Mouse (Mus musculus): ENCODE measurements around the gene Oaf. TPM values are rescaled to one million over a fixed set of nuclear protein-coding genes. Genes with fewer than 3 reads are reported as not detected.
A peak's percentile ranks its signal among the peaks of the same experiment; 100 is the strongest.

Gene Oaf
- polyA plus RNA-seq, 1 experiment from 2014 or later, result 9.4 TPM

DNA sequence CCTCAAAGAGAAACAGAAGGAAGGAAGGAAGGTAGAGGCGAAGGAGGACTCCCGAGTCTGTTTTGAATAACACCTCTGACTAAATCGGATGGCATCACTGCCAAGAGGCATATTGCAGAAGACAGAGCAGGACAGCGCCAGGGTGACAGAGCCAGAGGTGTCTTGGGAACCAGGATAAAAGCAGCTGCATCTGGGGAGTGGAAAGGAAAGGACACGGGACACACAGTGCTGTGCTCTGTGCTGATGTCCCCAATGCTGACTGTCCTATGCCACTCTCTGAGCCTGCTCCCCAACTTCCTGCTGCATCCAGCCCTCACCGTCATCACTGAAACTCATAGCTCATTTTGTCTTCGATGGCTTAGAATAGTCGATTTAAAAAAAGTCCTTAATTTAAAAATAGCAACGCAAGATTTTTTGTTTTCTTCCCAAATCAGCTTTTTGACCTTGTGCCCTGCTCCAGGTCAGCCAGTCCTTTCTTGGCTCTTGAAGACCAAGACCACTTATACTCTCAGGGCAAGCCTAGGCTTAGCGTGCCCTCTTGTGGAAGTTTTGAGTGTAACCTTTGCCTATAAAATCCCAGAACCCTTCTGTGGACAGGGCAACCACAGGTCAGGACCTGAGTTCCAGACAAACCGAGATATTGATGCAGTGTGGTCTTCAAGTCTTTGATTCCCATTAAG is 28.8 kb downstream of the Oaf start:
- Histone ChIP-seq H3K4me1 (peaks cover 12% of the 10 kb centered on the region), H3K4me3 (replicated peaks) (no peak overlapping the region), H3K27ac (replicated peaks) (no peak overlapping the region), H3K36me3 (no peaks in the 10 kb centered on the region), H3K9me3 (replicated peaks) (no peaks in the 10 kb centered on the region), H3K4me2 (no peak overlapping the region; the same call in 1 of the 2 replicates), H3K27me3 (replicated peaks) (peaks cover 14% of the 10 kb centered on the region), H3K9ac (replicated peaks) (no peak overlapping the region)
- 33% methylated on average over 11 of the region's 11 CpGs for WGBS
- no peak for ATAC-seq (ENCODE audit: low FRiP score)

DNA sequence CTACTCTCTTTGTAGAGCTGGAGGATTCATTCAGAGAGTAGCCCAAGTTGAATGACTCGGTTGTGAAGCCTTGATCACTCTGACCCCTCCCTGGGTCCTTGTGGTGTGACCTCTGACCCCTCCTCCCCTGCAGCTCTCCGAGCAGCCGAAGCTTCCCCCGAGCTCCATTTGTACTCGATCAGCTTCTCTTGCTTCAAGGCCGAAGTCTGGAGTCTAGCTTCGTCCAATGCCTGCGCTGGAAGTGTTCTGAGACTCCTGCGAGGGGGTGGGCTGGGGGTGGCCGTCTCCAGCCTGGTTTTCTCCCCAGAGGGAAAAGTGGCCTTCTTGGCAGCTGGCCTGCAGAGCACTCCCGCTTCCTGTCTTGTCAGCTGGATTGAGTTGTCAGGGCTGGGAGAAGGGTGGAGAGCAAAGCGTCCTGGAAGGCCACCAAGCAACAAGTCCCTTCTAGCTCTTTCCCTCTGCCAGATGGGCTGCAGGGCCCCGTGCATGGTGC is 29.5 kb downstream of the Oaf start, which contains the start of gene Pou2f3:
Gene Pou2f3 (minus strand): TSS at position 180 of the 493 bp plus-strand sequence.
- H3K9ac ChIP-seq (replicated peaks), result no peak within 1 kb of the TSS
- 5% methylated on average over 13 of the region's 13 CpGs for WGBS
- H3K4me3 ChIP-seq (replicated peaks), result no peak within 1 kb of the TSS

GRCm38 (mm10) chr9:43206022-43206390 is 33.7 kb downstream of the Oaf start:
- no peaks in the 10 kb centered on the region for H3K36me3 ChIP-seq
- H3K27me3 ChIP-seq (replicated peaks), result peaks cover 50% of the 10 kb centered on the region
- peaks cover 22% of the 10 kb centered on the region for H3K4me1 ChIP-seq
- H3K9ac ChIP-seq (replicated peaks), result no peak overlapping the region; the same call in 1 of the 2 replicates
- H3K27ac ChIP-seq (replicated peaks), result no peak overlapping the region
- H3K4me2 ChIP-seq, result peak overlapping the region; percentile 64
- H3K9me3 ChIP-seq (replicated peaks), result no peaks in the 10 kb centered on the region
- H3K4me3 ChIP-seq (replicated peaks), result peak overlapping the region; percentile 31
- WGBS, result 5% methylated on average over 15 of the region's 15 CpGs
- no peak for ATAC-seq (ENCODE audit: low FRiP score)

More for the DNA sequence above, 29.5 kb downstream of the Oaf start, which contains the start of gene Pou2f3:
- H3K36me3 ChIP-seq, result no peaks in the 10 kb centered on the region
- H3K4me2 ChIP-seq, result peak within 1 kb of the TSS; percentile 19; the same call in 1 of the 2 replicates
- no peak within 1 kb of the TSS for H3K27ac ChIP-seq (replicated peaks)
- peaks cover 21% of the 10 kb centered on the region for H3K27me3 ChIP-seq (replicated peaks)
- ATAC-seq (ENCODE audit: low FRiP score), result no peak
- H3K9me3 ChIP-seq (replicated peaks), result no peaks in the 10 kb centered on the region
- H3K4me1 ChIP-seq, result peaks cover 18% of the 10 kb centered on the region

DNA sequence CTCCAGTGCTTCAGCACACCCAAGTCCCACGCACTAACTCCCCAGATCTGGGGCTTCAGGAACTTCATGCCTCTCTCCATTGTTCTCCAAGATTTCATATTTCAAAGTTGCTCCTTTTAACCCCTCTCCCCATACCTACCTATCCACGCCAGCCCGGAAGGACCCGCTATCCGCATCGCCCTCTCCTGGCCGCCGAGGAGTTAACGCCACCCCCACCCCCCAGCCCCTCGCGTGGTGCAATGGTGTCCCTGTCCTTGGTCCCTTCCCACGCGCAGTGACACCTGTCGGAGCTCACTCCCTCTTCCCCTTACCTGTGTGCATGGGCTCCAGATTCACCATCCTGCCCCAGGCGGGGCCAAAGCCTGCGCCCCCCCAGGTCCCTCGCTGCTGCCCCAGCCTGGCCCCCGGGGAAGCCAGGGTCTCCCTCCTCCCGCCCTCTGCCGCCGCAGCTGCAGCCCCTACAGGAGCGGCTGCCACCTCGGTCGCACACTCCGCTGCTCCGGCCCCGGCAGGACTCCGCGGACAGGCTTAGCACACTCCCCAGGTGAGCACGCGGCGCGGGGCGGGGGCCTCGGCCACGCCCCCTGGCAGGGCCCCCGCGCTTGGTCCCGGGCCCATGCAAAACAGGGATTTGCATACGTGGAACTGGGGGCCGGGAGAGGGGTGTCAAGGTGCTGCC is 34.2 kb downstream of the Oaf start:
- Histone ChIP-seq H3K4me3 (replicated peaks) (peak overlapping the region; percentile 31), H3K27ac (replicated peaks) (no peak overlapping the region), H3K9ac (replicated peaks) (no peak overlapping the region; the same call in 1 of the 2 replicates), H3K9me3 (replicated peaks) (no peaks in the 10 kb centered on the region), H3K36me3 (no peaks in the 10 kb centered on the region), H3K4me1 (peaks cover 18% of the 10 kb centered on the region), H3K4me2 (peak overlapping the region; percentile 64), H3K27me3 (replicated peaks) (peaks cover 55% of the 10 kb centered on the region)
- ATAC-seq (ENCODE audit: low FRiP score), result no peak
- WGBS, result 2% methylated on average over 41 of the region's 41 CpGs

DNA sequence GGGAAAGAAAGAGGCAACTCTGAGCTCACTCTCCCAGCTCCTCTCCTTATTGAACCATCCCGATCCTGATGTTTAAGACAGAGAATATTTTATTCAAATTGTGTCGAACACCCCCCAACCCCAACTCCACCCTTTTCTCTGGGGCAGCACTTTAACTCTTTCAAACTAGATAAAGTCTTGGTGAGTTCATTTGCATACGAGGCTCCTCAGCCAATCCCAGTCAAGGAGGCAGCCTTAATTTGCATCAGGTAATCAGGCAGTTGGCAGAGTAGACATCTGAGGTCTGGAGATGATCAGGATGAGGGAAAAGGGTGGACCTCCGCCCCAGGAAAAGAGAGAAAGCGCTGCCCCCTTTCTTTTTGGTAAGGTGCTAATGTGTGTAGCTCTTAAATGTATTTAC is 39.5 kb downstream of the Oaf start:
- Histone ChIP-seq H3K9me3 (replicated peaks) (no peaks in the 10 kb centered on the region), H3K4me2 (no peak overlapping the region), H3K4me3 (replicated peaks) (no peak overlapping the region), H3K27me3 (replicated peaks) (peaks cover 40% of the 10 kb centered on the region), H3K27ac (replicated peaks) (no peak overlapping the region), H3K9ac (replicated peaks) (no peak overlapping the region), H3K36me3 (no peaks in the 10 kb centered on the region), H3K4me1 (peaks cover 3% of the 10 kb centered on the region)
- WGBS, result 11% methylated on average over 5 of the region's 5 CpGs
- no peak for ATAC-seq (ENCODE audit: low FRiP score)

GRCm38 (mm10) chr9:43194001-43194400 is 45.7 kb downstream of the Oaf start:
- WGBS, result 23% methylated on average over 9 of the region's 9 CpGs
- no peaks in the 10 kb centered on the region for H3K9me3 ChIP-seq (replicated peaks)

GRCm38 (mm10) chr9:43191561-43191960 is 48.1 kb downstream of the Oaf start:
- Histone ChIP-seq H3K9me3 (replicated peaks) (no peaks in the 10 kb centered on the region), H3K4me3 (replicated peaks) (no peak overlapping the region), H3K27ac (replicated peaks) (no peak overlapping the region), H3K4me2 (no peak overlapping the region), H3K9ac (replicated peaks) (no peak overlapping the region), H3K27me3 (replicated peaks) (no peaks in the 10 kb centered on the region; the same call in 1 of the 2 replicates), H3K36me3 (no peaks in the 10 kb centered on the region), H3K4me1 (no peaks in the 10 kb centered on the region)
- 47% methylated on average over 4 of the region's 4 CpGs for WGBS
- ATAC-seq (ENCODE audit: low FRiP score), result no peak

More at GRCm38 (mm10) chr9:43194001-43194400, 45.7 kb downstream of the Oaf start:
- Histone ChIP-seq H3K4me2 (no peak overlapping the region), H3K4me1 (no peaks in the 10 kb centered on the region), H3K27me3 (replicated peaks) (peaks cover 3% of the 10 kb centered on the region; the same call in 1 of the 2 replicates), H3K36me3 (no peaks in the 10 kb centered on the region), H3K27ac (replicated peaks) (no peak overlapping the region), H3K9ac (replicated peaks) (no peak overlapping the region), H3K4me3 (replicated peaks) (no peak overlapping the region)
- no peak for ATAC-seq (ENCODE audit: low FRiP score)

- Histone ChIP-seq H3K27ac (replicated peaks) (no peak overlapping the region), H3K4me1 (no peaks in the 10 kb centered on the region), H3K4me2 (no peak overlapping the region), H3K27me3 (replicated peaks) (no peaks in the 10 kb centered on the region), H3K36me3 (no peaks in the 10 kb centered on the region), H3K9ac (replicated peaks) (no peak overlapping the region), H3K4me3 (replicated peaks) (no peak overlapping the region), H3K9me3 (replicated peaks) (no peaks in the 10 kb centered on the region)
- WGBS, result 72% methylated on average over 3 of the region's 3 CpGs
- ATAC-seq (ENCODE audit: low FRiP score), result no peak
Measured at GRCm38 (mm10) chr9:43189021-43189356, 50.7 kb downstream of the Oaf start.

GRCm38 (mm10) chr9:43188309-43189020 is 51.2 kb downstream of the Oaf start:
- no peak overlapping the region for H3K9ac ChIP-seq (replicated peaks)
- H3K9me3 ChIP-seq (replicated peaks), result no peaks in the 10 kb centered on the region
- WGBS, result 62% methylated on average over 12 of the region's 12 CpGs
- no peaks in the 10 kb centered on the region for H3K4me1 ChIP-seq
- no peak overlapping the region for H3K27ac ChIP-seq (replicated peaks)
- H3K36me3 ChIP-seq, result no peaks in the 10 kb centered on the region
- no peak for ATAC-seq (ENCODE audit: low FRiP score)
- no peak overlapping the region for H3K4me3 ChIP-seq (replicated peaks)
- H3K4me2 ChIP-seq, result no peak overlapping the region
- H3K27me3 ChIP-seq (replicated peaks), result no peaks in the 10 kb centered on the region

DNA sequence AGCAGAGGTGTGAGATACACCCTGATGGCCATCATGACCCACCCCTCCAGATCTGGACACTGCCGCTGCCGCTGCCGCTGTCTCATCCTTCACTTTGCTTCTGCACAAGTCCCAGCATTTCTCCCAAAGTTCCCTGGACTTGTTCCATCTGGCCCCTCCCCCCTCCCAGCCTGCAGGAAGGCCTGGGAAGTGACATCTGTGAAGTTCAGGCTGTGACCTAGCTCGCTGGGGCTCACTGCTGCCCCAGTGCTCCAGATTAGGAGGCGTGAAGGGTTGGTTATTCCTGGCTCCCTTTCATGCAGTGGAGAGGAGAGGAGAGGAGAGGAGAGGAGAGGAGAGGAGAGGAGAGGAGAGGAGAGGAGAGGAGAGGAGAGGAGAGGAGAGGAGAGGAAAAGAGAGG is 60.1 kb downstream of the Oaf start:
- no peak for ATAC-seq (ENCODE audit: low FRiP score)
- Histone ChIP-seq H3K4me1 (no peaks in the 10 kb centered on the region), H3K27me3 (replicated peaks) (no peaks in the 10 kb centered on the region), H3K4me2 (no peak overlapping the region), H3K9me3 (replicated peaks) (no peaks in the 10 kb centered on the region), H3K36me3 (no peaks in the 10 kb centered on the region), H3K27ac (replicated peaks) (no peak overlapping the region), H3K9ac (replicated peaks) (no peak overlapping the region), H3K4me3 (replicated peaks) (no peak overlapping the region)
- WGBS, result 65% methylated on average over 5 of the region's 5 CpGs

- Histone ChIP-seq H3K9me3 (replicated peaks) (no peaks in the 10 kb centered on the region), H3K4me3 (replicated peaks) (no peak overlapping the region), H3K27me3 (replicated peaks) (no peaks in the 10 kb centered on the region), H3K36me3 (no peaks in the 10 kb centered on the region), H3K4me2 (no peak overlapping the region), H3K4me1 (no peaks in the 10 kb centered on the region), H3K27ac (replicated peaks) (no peak overlapping the region), H3K9ac (replicated peaks) (no peak overlapping the region)
- no peak for ATAC-seq (ENCODE audit: low FRiP score)
- WGBS, result 61% methylated on average over 7 of the region's 7 CpGs
Measured at GRCm38 (mm10) chr9:43178172-43178571, 61.5 kb downstream of the Oaf start.

Measured in neural tube, embryonic 15.5 days (tissue).